Mouse (Mus musculus): ENCODE data around the gene Gm3233. TPM values are rescaled to one million over a fixed set of nuclear protein-coding genes. Genes with fewer than 3 reads are reported as not detected.

Gene Gm3233
- total and polyA plus RNA-seq, 3 experiments: not detected

GRCm38 (mm10) chr10:77738929-77739328, 20.6 kb downstream of the Gm3233 start:
- TF ChIP-seq UBTF (IDR thresholded peaks at IDR 0.05; ENCODE audit: borderline replicate concordance, insufficient read depth, low read depth, low read length): no peak
- TF ChIP-seq ETS1 (IDR thresholded peaks at IDR 0.05; ENCODE audit: low read depth, low read length): no peak
- no peak for TF ChIP-seq MAFK (IDR thresholded peaks at IDR 0.05; ENCODE audit: borderline replicate concordance, low read depth, low read length)
- no peak for TF ChIP-seq MAZ (IDR thresholded peaks at IDR 0.05; ENCODE audit: low read depth, low read length)
- no peak for TF ChIP-seq E2F4 (IDR thresholded peaks at IDR 0.05; ENCODE audit: borderline replicate concordance, low read depth, low read length)
- no peak for TF ChIP-seq POLR2AphosphoS5 (IDR thresholded peaks at IDR 0.05; ENCODE audit: borderline replicate concordance, low read depth, low read length)
- no peak for TF ChIP-seq CHD2 (IDR thresholded peaks at IDR 0.05; ENCODE audit: low read length)
- TF ChIP-seq USF2 (IDR thresholded peaks at IDR 0.05; ENCODE audit: borderline replicate concordance in 1 of 2, insufficient read depth in 1 of 2, low read depth in 1 of 2, low read length in 2 of 2): no peak
- TF ChIP-seq ELF1 (IDR thresholded peaks at IDR 0.05; ENCODE audit: low read depth, low read length): no peak
- no peak for TF ChIP-seq JUND (IDR thresholded peaks at IDR 0.05; ENCODE audit: low read depth, low read length)
- TF ChIP-seq EP300 (IDR thresholded peaks at IDR 0.05; ENCODE audit: low read depth in 1 of 2, low read length in 2 of 2): no peak
- no peak for TF ChIP-seq CTCF (IDR thresholded peaks at IDR 0.05 in 2 of 3, conservative IDR thresholded peaks at IDR 0.05 in 1 of 3; ENCODE audit: control insufficient read depth in 1 of 3, insufficient read depth in 1 of 3, low read depth in 2 of 3, low read length in 3 of 3, poor library complexity in 1 of 3, severe bottlenecking in 1 of 3)
- TF ChIP-seq MXI1 (IDR thresholded peaks at IDR 0.05; ENCODE audit: low read depth, low read length): no peak
- TF ChIP-seq HCFC1 (IDR thresholded peaks at IDR 0.05; ENCODE audit: low read depth, low read length): no peak
- no peak for TF ChIP-seq ZC3H11A (IDR thresholded peaks at IDR 0.05; ENCODE audit: low read depth, low read length)
- TF ChIP-seq SIN3A (IDR thresholded peaks at IDR 0.05; ENCODE audit: low read length): no peak
- no peak for TF ChIP-seq ZNF384 (IDR thresholded peaks at IDR 0.05; ENCODE audit: low read depth, low read length)
- TF ChIP-seq USF1 (IDR thresholded peaks at IDR 0.05; ENCODE audit: low read depth, low read length): no peak
- TF ChIP-seq RAD21 (IDR thresholded peaks at IDR 0.05; ENCODE audit: low read depth, low read length): no peak
- no peak for TF ChIP-seq MYC (IDR thresholded peaks at IDR 0.05; ENCODE audit: low read depth, low read length)
- Histone ChIP-seq H3K27ac (ENCODE audit: control insufficient read depth, low read depth, low read length) (no peak overlapping the region), H3K9me3 (replicated peaks; ENCODE audit: insufficient read depth, low read length) (no peaks in the 10 kb centered on the region), H3K9ac (ENCODE audit: control insufficient read depth, low read depth, low read length, poor library complexity, severe bottlenecking) (no peak overlapping the region), H3K27me3 (ENCODE audit: control insufficient read depth in 1 of 2, insufficient read depth in 2 of 2, low read length in 2 of 2) (peaks cover 4 to 10% of the 10 kb centered on the region in 2 experiments), H3K79me2 (ENCODE audit: control insufficient read depth, insufficient read depth, low read length, poor library complexity) (no peaks in the 10 kb centered on the region), H3K4me3 (ENCODE audit: control insufficient read depth in 1 of 2, insufficient read depth in 1 of 2, low read depth in 2 of 2, low read length in 2 of 2) (no peak overlapping the region), H3K36me3 (ENCODE audit: control insufficient read depth in 1 of 2, insufficient read depth in 2 of 2, low read length in 2 of 2) (no peaks in the 10 kb centered on the region), H3K4me1 (ENCODE audit: control insufficient read depth in 1 of 2, insufficient read depth in 2 of 2, low read length in 2 of 2) (no peaks in the 10 kb centered on the region)
- DNase-seq (ENCODE audit: low read depth, low spot score): no peak

- Histone ChIP-seq H3K9ac (ENCODE audit: control insufficient read depth, low read depth, low read length, poor library complexity, severe bottlenecking) (no peak overlapping the region), H3K36me3 (ENCODE audit: control insufficient read depth in 1 of 2, insufficient read depth in 2 of 2, low read length in 2 of 2) (no peaks in the 10 kb centered on the region), H3K4me3 (ENCODE audit: control insufficient read depth in 1 of 2, insufficient read depth in 1 of 2, low read depth in 2 of 2, low read length in 2 of 2) (no peak overlapping the region), H3K9me3 (replicated peaks; ENCODE audit: insufficient read depth, low read length) (no peaks in the 10 kb centered on the region), H3K27me3 (ENCODE audit: control insufficient read depth in 1 of 2, insufficient read depth in 2 of 2, low read length in 2 of 2) (peaks cover 5 to 12% of the 10 kb centered on the region in 2 experiments), H3K79me2 (ENCODE audit: control insufficient read depth, insufficient read depth, low read length, poor library complexity) (no peaks in the 10 kb centered on the region), H3K4me1 (ENCODE audit: control insufficient read depth in 1 of 2, insufficient read depth in 2 of 2, low read length in 2 of 2) (no peaks in the 10 kb centered on the region), H3K27ac (ENCODE audit: control insufficient read depth, low read depth, low read length) (no peak overlapping the region)
- TF ChIP-seq UBTF (IDR thresholded peaks at IDR 0.05; ENCODE audit: borderline replicate concordance, insufficient read depth, low read depth, low read length): no peak
- TF ChIP-seq POLR2AphosphoS2 (IDR thresholded peaks at IDR 0.05; ENCODE audit: low read length): no peak
- no peak for TF ChIP-seq RAD21 (IDR thresholded peaks at IDR 0.05; ENCODE audit: low read depth, low read length)
- no peak for TF ChIP-seq NRF1 (IDR thresholded peaks at IDR 0.05; ENCODE audit: insufficient read depth, low read depth, low read length, poor library complexity, severe bottlenecking)
- TF ChIP-seq CHD2 (IDR thresholded peaks at IDR 0.05; ENCODE audit: low read length): no peak
- no peak for TF ChIP-seq ELF1 (IDR thresholded peaks at IDR 0.05; ENCODE audit: low read depth, low read length)
- no peak for TF ChIP-seq MYC (IDR thresholded peaks at IDR 0.05; ENCODE audit: low read depth, low read length)
- no peak for TF ChIP-seq GATA1 (IDR thresholded peaks at IDR 0.05; ENCODE audit: low read depth, low read length)
- no peak for TF ChIP-seq TCF12 (IDR thresholded peaks at IDR 0.05; ENCODE audit: low read depth, low read length)
- TF ChIP-seq TBP (IDR thresholded peaks at IDR 0.05; ENCODE audit: low read depth, low read length): no peak
- TF ChIP-seq KAT2A (conservative IDR thresholded peaks at IDR 0.05; ENCODE audit: low read depth, low read length): no peak
- TF ChIP-seq HCFC1 (IDR thresholded peaks at IDR 0.05; ENCODE audit: low read depth, low read length): no peak
- TF ChIP-seq TAL1 (IDR thresholded peaks at IDR 0.05; ENCODE audit: low read length): no peak
- no peak for DNase-seq (ENCODE audit: low read depth, low spot score)
Observed at GRCm38 (mm10) chr10:77735928-77736327, 23.6 kb downstream of the Gm3233 start.

Data from MEL (cell line).